Mouse (Mus musculus) liver, embryonic 16.5 days (tissue): ENCODE data around the gene Irf7. TPM values are rescaled to one million over a fixed set of nuclear protein-coding genes. Genes with fewer than 3 reads are reported as not detected.

Experiments used
- ATAC-seq: fragments of 200-750 bp; cut with Nextera tagmentation; 2 replicates; pipeline ENCODE4 v1.8.0; 2017; ENCODE audit warnings: low read depth, mild to moderate bottlenecking, moderate number of reproducible peaks, moderate library complexity
- H3K27ac ChIP-seq: fragments of 300-500 bp; sonication (generic); 2 replicates; pipeline ENCODE4 v1.5.1; 2014; ENCODE audit warnings: mild to moderate bottlenecking, low read length
- H3K27me3 ChIP-seq: fragments of 300-500 bp; sonication (generic); 2 replicates; pipeline ENCODE4 v1.6.1; 2014; ENCODE audit warnings: low read depth, low read length, mixed read lengths; ENCODE audit not compliant: control insufficient read depth, insufficient read depth
- H3K36me3 ChIP-seq: fragments of 300-500 bp; sonication (generic); 2 replicates; pipeline ENCODE4 v1.6.1; 2014; ENCODE audit warnings: mild to moderate bottlenecking; ENCODE audit not compliant: control insufficient read depth, insufficient read depth
- H3K4me1 ChIP-seq: fragments of 300-500 bp; sonication (generic); 2 replicates; pipeline ENCODE4 v1.6.1; 2014; ENCODE audit warnings: low read depth, low read length, mixed read lengths; ENCODE audit not compliant: control insufficient read depth
- H3K4me2 ChIP-seq: fragments of 300-500 bp; sonication (generic); 2 replicates; pipeline ENCODE4 v1.6.1; 2014; ENCODE audit warnings: low read depth, low read length, mixed read lengths
- H3K4me3 ChIP-seq: fragments of 300-500 bp; sonication (generic); 2 replicates; pipeline ENCODE4 v1.5.1; 2014; ENCODE audit warnings: low read depth, mild to moderate bottlenecking, low read length
- H3K9ac ChIP-seq: fragments of 300-500 bp; sonication (generic); 2 replicates; pipeline ENCODE4 v1.6.1; 2014; ENCODE audit warnings: low read depth, low read length
- H3K9me3 ChIP-seq: fragments of 300-500 bp; sonication (generic); replicated peaks from 2 replicates; pipeline ENCODE4 v1.6.1; 2016; ENCODE audit warnings: low read length; ENCODE audit not compliant: control insufficient read depth
- WGBS: fragments of 180-500 bp; shearing (Covaris S2); extraction: QIAGEN DNeasy Blood & Tissue Kit; methylation state at CpG from one replicate; pipeline ENCODE4 v1.1.7; 2014; ENCODE audit not compliant: insufficient replicate concordance; 5-methylcytosine and 5-hydroxymethylcytosine counted together
- polyA plus RNA-seq: library from polyadenylated mRNA; unstranded; fragments of >200 nt; fragmentation: Nextera tagmentation; extraction: Ambion mirVana; gene quantifications from 2 replicates; pipeline ENCODE4 v1.2.1, GENCODE M21; 2015

The Irf7 gene
- polyA plus RNA-seq, 1 experiment from 2014 or later: 8.2 TPM

GRCm38 (mm10) chr7:141297926-141298650, 31.8 kb upstream of the Irf7 start:
- peaks cover 6% of the 10 kb centered on the region; the same call in 1 of the 2 replicates for H3K36me3 ChIP-seq
- peaks cover 8% of the 10 kb centered on the region for H3K4me1 ChIP-seq
- H3K27me3 ChIP-seq: peaks cover 28% of the 10 kb centered on the region
- no peak overlapping the region for H3K4me2 ChIP-seq
- 55% methylated on average over 3 of the region's 3 CpGs for WGBS
- H3K27ac ChIP-seq: no peak overlapping the region
- ATAC-seq: peak; percentile 24; the same call in 1 of the 2 replicates
- H3K9me3 ChIP-seq: no peaks in the 10 kb centered on the region
- H3K4me3 ChIP-seq: no peak overlapping the region
- H3K9ac ChIP-seq: no peak overlapping the region

DNA sequence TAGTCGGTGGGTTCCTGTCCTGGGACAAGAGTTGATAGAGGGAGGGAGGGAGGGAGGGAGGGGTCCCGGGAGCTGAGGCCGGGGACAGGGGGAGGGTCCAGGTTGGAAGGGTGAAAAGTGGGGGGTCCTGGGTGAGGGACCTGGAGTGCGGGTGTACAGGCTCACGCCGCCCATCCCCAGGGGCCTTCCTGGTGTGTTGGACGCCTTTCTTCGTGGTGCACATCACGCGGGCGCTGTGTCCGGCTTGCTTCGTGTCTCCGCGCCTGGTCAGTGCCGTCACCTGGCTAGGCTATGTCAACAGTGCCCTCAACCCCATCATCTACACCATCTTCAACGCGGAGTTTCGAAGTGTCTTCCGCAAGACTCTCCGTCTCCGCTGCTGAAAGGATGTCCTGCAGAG, 28.2 kb upstream of the Irf7 start:
- peaks cover 56% of the 10 kb centered on the region for H3K27me3 ChIP-seq
- H3K9me3 ChIP-seq: no peaks in the 10 kb centered on the region
- no peak for ATAC-seq
- no peak overlapping the region for H3K9ac ChIP-seq
- 2% methylated on average over 22 of the region's 22 CpGs for WGBS
- H3K36me3 ChIP-seq: 0 out of 2 replicates have a peak, but pooled peaks cover 3% of the 10 kb centered on the region
- no peak overlapping the region for H3K4me3 ChIP-seq
- H3K4me2 ChIP-seq: peak overlapping the region; percentile 1; the same call in 1 of the 2 replicates
- no peak overlapping the region for H3K27ac ChIP-seq
- H3K4me1 ChIP-seq: peaks cover 4% of the 10 kb centered on the region

DNA sequence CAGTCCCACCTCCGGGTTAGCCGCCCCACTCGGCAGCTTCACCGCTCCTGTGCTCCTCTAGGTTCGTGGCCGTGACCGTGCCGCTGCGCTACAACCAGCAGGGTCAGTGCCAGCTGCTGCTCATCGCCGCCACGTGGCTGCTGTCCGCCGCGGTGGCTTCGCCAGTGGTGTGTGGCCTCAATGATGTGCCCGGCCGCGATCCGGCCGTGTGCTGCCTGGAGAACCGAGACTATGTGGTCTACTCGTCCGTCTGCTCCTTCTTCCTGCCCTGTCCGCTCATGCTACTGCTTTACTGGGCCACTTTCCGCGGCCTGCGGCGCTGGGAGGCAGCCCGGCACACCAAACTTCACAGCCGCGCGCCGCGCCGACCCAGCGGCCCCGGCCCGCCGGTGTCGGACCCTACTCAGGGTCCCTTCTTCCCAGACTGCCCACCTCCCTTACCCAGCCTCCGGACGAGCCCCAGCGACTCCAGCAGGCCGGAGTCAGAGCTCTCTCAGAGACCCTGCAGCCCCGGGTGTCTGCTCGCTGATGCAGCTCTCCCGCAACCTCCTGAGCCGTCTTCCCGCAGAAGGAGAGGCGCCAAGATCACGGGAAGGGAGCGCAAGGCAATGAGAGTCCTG, 27.7 kb upstream of the Irf7 start:
- H3K4me3 ChIP-seq: peak overlapping the region; percentile 23; the same call in 1 of the 2 replicates
- ATAC-seq: no peak
- WGBS: 1% methylated on average over 53 of the region's 53 CpGs
- H3K9ac ChIP-seq: no peak overlapping the region
- H3K4me1 ChIP-seq: peaks cover 4% of the 10 kb centered on the region
- H3K27me3 ChIP-seq: peaks cover 56% of the 10 kb centered on the region
- H3K4me2 ChIP-seq: peak overlapping the region; percentile 1; the same call in 1 of the 2 replicates
- H3K27ac ChIP-seq: no peak overlapping the region
- H3K9me3 ChIP-seq: no peaks in the 10 kb centered on the region
- H3K36me3 ChIP-seq: 0 out of 2 replicates have a peak, but pooled peaks cover 3% of the 10 kb centered on the region

- peaks cover 4% of the 10 kb centered on the region for H3K4me1 ChIP-seq
- ATAC-seq: no peak
- WGBS: 30% methylated on average over 15 of the region's 15 CpGs
- H3K27ac ChIP-seq: no peak overlapping the region
- H3K9me3 ChIP-seq: no peaks in the 10 kb centered on the region
- H3K27me3 ChIP-seq: peaks cover 60% of the 10 kb centered on the region
- H3K9ac ChIP-seq: no peak overlapping the region
- no peak overlapping the region for H3K4me2 ChIP-seq
- 0 out of 2 replicates have a peak, but pooled peaks cover 3% of the 10 kb centered on the region for H3K36me3 ChIP-seq
- no peak overlapping the region for H3K4me3 ChIP-seq
Measured at GRCm38 (mm10) chr7:141292583-141293388, 26.5 kb upstream of the Irf7 start.

GRCm38 (mm10) chr7:141291921-141292582, 25.8 kb upstream of the Irf7 start, which contains the start of gene Drd4:
Gene Drd4 (plus strand): TSS chr7:141292006.
- Histone ChIP-seq H3K27me3 (peaks cover 60% of the 10 kb centered on the region), H3K9ac (no peak within 1 kb of the TSS), H3K4me3 (peak within 1 kb of the TSS; percentile 35), H3K36me3 (0 out of 2 replicates have a peak, but pooled peaks cover under 1% of the 10 kb centered on the region), H3K9me3 (no peaks in the 10 kb centered on the region), H3K4me1 (peaks cover 4% of the 10 kb centered on the region), H3K27ac (no peak within 1 kb of the TSS), H3K4me2 (peak within 1 kb of the TSS; percentile 57)
- no peak for ATAC-seq
- 3% methylated on average over 46 of the region's 46 CpGs for WGBS

GRCm38 (mm10) chr7:141288042-141288441, 21.8 kb upstream of the Irf7 start:
- Histone ChIP-seq H3K9ac (no peak overlapping the region), H3K9me3 (no peaks in the 10 kb centered on the region), H3K4me1 (no peaks in the 10 kb centered on the region; the same call in 1 of the 2 replicates), H3K4me3 (no peak overlapping the region), H3K4me2 (no peak overlapping the region), H3K27ac (no peak overlapping the region), H3K36me3 (no peaks in the 10 kb centered on the region), H3K27me3 (peaks cover 31% of the 10 kb centered on the region)
- 62% methylated on average over 3 of the region's 3 CpGs for WGBS
- ATAC-seq: no peak

DNA sequence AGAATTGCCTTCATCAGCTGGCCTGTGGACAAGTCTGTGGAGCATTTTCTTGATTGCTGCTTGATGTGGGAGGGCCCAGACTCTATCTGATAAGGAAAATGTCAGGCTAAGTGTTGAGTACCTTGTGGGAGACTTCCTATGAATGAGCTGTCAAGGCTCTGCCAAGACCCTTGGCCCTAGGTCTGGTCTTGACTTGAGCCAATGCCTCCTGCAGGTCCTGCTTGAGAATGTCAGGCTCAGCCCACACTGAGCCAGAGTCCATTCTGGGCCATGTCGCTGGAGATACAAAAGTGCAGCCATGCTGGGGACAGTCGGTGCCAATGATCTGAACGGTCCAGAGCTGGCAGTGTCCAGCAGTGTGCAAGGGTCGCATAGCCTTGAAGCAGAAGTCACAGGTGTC, 16.5 kb upstream of the Irf7 start:
- WGBS: 74% methylated on average over 4 of the region's 4 CpGs
- Histone ChIP-seq H3K9me3 (no peaks in the 10 kb centered on the region), H3K4me2 (no peak overlapping the region), H3K4me3 (no peak overlapping the region), H3K36me3 (no peaks in the 10 kb centered on the region), H3K9ac (no peak overlapping the region), H3K27ac (no peak overlapping the region), H3K4me1 (no peaks in the 10 kb centered on the region), H3K27me3 (peaks cover 19% of the 10 kb centered on the region)
- no peak for ATAC-seq

- no peak for ATAC-seq
- H3K27me3 ChIP-seq: peaks cover 21% of the 10 kb centered on the region
- H3K4me3 ChIP-seq: no peak overlapping the region
- no peak overlapping the region for H3K27ac ChIP-seq
- no peak overlapping the region for H3K9ac ChIP-seq
- no peaks in the 10 kb centered on the region for H3K36me3 ChIP-seq
- no peak overlapping the region for H3K4me2 ChIP-seq
- no peaks in the 10 kb centered on the region for H3K4me1 ChIP-seq
- WGBS: 74% methylated on average over 6 of the region's 6 CpGs
- H3K9me3 ChIP-seq: no peaks in the 10 kb centered on the region
Measured at GRCm38 (mm10) chr7:141281442-141281841, 15.2 kb upstream of the Irf7 start.
